Mouse (Mus musculus) gastrocnemius, adult 2 months (tissue): ENCODE measurements around the gene Twf1. TPM values are rescaled to one million over a fixed set of nuclear protein-coding genes. Genes with fewer than 3 reads are reported as not detected.

Source experiments
- DNase-seq: peaks from one replicate; pipeline ENCODE4 v3.0.0; 2022
- H3K27ac ChIP-seq: fragments of 200-600 bp; 2 replicates; pipeline ENCODE4 v1.8.1; 2022; ENCODE audit warnings: mild to moderate bottlenecking
- H3K4me3 ChIP-seq: fragments of 200-600 bp; 2 replicates; pipeline ENCODE4 v1.8.1; 2022; ENCODE audit warnings: mild to moderate bottlenecking, moderate library complexity
- CTCF ChIP-seq: fragments of 200-600 bp; IDR thresholded peaks from 2 replicates; pipeline ENCODE4 v1.8.1; 2022; ENCODE audit warnings: antibody characterized with exemption, mild to moderate bottlenecking, moderate library complexity
- intact Hi-C: fragments of 180-260 bp; cut with DNase I; formaldehyde crosslinking; loops from one replicate; pipeline ENCODE4 v1.15.1; 2025
- total RNA-seq, 2 experiments: library from RNA; stranded (reverse); gene quantifications; 2 replicates each; pipeline ENCODE4 v1.2.3; 2021

Gene Twf1
- total RNA-seq, 2 experiments from 2014 or later = 9.5 to 10.0 TPM

DNA sequence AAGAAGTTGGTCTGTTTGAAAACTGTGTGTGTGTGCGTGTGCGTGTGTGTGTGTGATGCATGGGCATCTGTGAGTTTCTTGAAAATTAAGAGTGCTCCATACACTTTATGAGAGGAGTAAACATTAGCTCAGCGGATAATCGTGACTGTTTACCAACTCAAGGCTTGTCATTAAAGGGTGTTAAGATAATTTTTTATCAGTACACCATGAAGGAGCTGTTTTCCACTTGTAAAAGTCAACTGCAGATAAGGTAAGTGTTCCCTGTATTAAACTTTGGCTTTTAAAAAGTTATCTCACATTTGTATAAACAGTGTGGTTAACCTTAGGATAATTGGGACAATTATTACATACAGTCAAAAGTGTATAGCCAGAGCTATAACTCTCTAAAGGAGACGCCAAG is 57.4 kb downstream of the Twf1 start:
- TF ChIP-seq CTCF = no peak
- intact Hi-C loops = no loop called here
- no peak overlapping the region for H3K27ac ChIP-seq
- no peak overlapping the region for H3K4me3 ChIP-seq
- no peak for DNase-seq

DNA sequence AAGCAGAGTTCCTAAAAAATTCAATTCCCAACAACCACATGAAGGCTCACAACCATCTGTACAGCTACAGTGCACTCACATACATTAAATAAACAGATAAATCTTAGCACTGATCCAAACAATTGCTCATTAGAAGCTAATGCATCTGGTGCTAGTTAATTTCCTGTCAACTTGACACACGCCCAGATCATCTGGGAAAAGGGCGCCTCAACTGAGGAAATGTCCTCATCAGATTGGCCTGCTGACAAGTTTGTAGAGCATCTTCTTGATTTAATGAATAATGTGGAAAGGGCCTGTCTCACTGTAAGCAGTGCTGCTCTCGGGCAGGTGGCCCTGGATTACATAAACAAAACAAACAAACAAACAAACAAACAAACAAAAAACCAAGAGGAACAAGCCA is 59.2 kb downstream of the Twf1 start:
- no peak overlapping the region for H3K4me3 ChIP-seq
- intact Hi-C loops = no loop called here
- TF ChIP-seq CTCF = no peak
- DNase-seq = no peak
- H3K27ac ChIP-seq = no peak overlapping the region

Other genes with a start within 250 kb of the Twf1 start
- gene Adamts20, start 124.5 kb downstream of the Twf1 start, total RNA-seq = 1 to 10 TPM; 2.9 to 5.4 TPM
- gene Pus7l, start 46.3 kb downstream of the Twf1 start, total RNA-seq = 1 to 10 TPM; 1.5 TPM
- gene Irak4, start 46.2 kb downstream of the Twf1 start, total RNA-seq = 1 to 10 TPM; 2.3 to 2.6 TPM
- 10 to 100 TPM; 16.9 to 19.2 TPM for gene Tmem117, start 39.3 kb upstream of the Twf1 start, total RNA-seq